Mouse (Mus musculus): ENCODE measurements around the gene Dbndd2.

- TF ChIP-seq EP300 (IDR thresholded peaks at IDR 0.05; ENCODE audit: low read depth) (no peak), CTCF (IDR thresholded peaks at IDR 0.05; ENCODE audit: low read depth) (peak; percentile 16)
Observed at GRCm38 (mm10) chr2:164456864-164457300, 29.0 kb upstream of the Dbndd2 start, which contains the start of gene Sys1.
